Mouse (Mus musculus) small intestine, adult 2 months (tissue): ENCODE measurements around the gene Camta1. TPM values are rescaled to one million over a fixed set of nuclear protein-coding genes. Genes with fewer than 3 reads are reported as not detected.
A peak's percentile ranks its signal among the peaks of the same experiment; 100 is the strongest.

Source experiments
- H3K27ac ChIP-seq: fragments of 200-500 bp; 2 replicates; pipeline ENCODE4 v1.5.1; 2012; ENCODE audit warnings: low read depth, low read length, control low read depth, inconsistent platforms; ENCODE audit not compliant: insufficient read depth
- H3K27me3 ChIP-seq: fragments of 200-500 bp; 2 replicates; pipeline ENCODE4 v1.6.1; 2012; ENCODE audit warnings: mild to moderate bottlenecking, moderate library complexity, low read length, inconsistent platforms; ENCODE audit not compliant: control insufficient read depth, insufficient read depth
- H3K36me3 ChIP-seq: fragments of 200-500 bp; 2 replicates; pipeline ENCODE4 v1.6.1; 2012; ENCODE audit warnings: mild to moderate bottlenecking, low read length, control low read depth, inconsistent platforms; ENCODE audit not compliant: control insufficient read depth, insufficient read depth
- H3K4me1 ChIP-seq: fragments of 200-500 bp; 2 replicates; pipeline ENCODE4 v1.6.1; 2012; ENCODE audit warnings: low read length, inconsistent platforms, mixed read lengths; ENCODE audit not compliant: control insufficient read depth, insufficient read depth, insufficient read length
- H3K4me3 ChIP-seq: fragments of 200-500 bp; 2 replicates; pipeline ENCODE4 v1.5.1; 2012; ENCODE audit warnings: low read depth, mild to moderate bottlenecking, control low read depth, inconsistent platforms, low read length, moderate library complexity
- CTCF ChIP-seq: fragments of 200-500 bp; IDR thresholded peaks from 2 replicates; pipeline ENCODE4 v1.5.1; 2012; ENCODE audit warnings: low read depth, mild to moderate bottlenecking, control low read depth, inconsistent platforms, low read length, moderate library complexity, mixed read lengths; ENCODE audit not compliant: insufficient replicate concordance, insufficient read length; ENCODE audit errors: extremely low read depth
- POLR2A ChIP-seq: fragments of 200-500 bp; IDR thresholded peaks from 2 replicates; pipeline ENCODE4 v1.6.1; 2012; ENCODE audit warnings: low read depth, mild to moderate bottlenecking, control low read depth, inconsistent platforms, low read length, moderate library complexity
- WGBS: fragments of 180-500 bp; shearing (Covaris S2); methylation state at CpG from one replicate; pipeline ENCODE4 v1.1.7; 2018; 5-methylcytosine and 5-hydroxymethylcytosine counted together
- polyA plus RNA-seq: library from polyadenylated mRNA; depleted of rRNA; stranded (reverse); fragments of >200 nt; gene quantifications from 2 replicates; pipeline ENCODE4 v1.2.3, GENCODE M21; 2012

The Camta1 gene
- polyA plus RNA-seq, 1 experiment = 2.2 TPM

GRCm38 (mm10) chr4:151496581-151496980, 365.1 kb downstream of the Camta1 start:
- TF ChIP-seq CTCF = no peak
- no peak for TF ChIP-seq POLR2A
- Histone ChIP-seq H3K36me3 (no peaks in the 10 kb centered on the region), H3K27me3 (no peaks in the 10 kb centered on the region), H3K4me3 (no peak overlapping the region), H3K4me1 (no peaks in the 10 kb centered on the region), H3K27ac (no peak overlapping the region)
- WGBS = 80% methylated on average over 5 of the region's 5 CpGs

- whole genome bisulfite sequencing = 23% methylated on average over 11 of the region's 11 CpGs
- H3K4me1 ChIP-seq = no peaks in the 10 kb centered on the region
- H3K27ac ChIP-seq = no peak overlapping the region
- H3K4me3 ChIP-seq = no peak overlapping the region
- no peaks in the 10 kb centered on the region for H3K27me3 ChIP-seq
- no peak for TF ChIP-seq CTCF
- TF ChIP-seq POLR2A = no peak
- no peaks in the 10 kb centered on the region for H3K36me3 ChIP-seq
Observed at GRCm38 (mm10) chr4:151495276-151495882, 366.3 kb downstream of the Camta1 start.

- no peak overlapping the region for H3K27ac ChIP-seq
Observed at GRCm38 (mm10) chr4:151492786-151493185, 368.9 kb downstream of the Camta1 start.

GRCm38 (mm10) chr4:151483977-151484313, 377.7 kb downstream of the Camta1 start:
- Histone ChIP-seq H3K36me3 (no peaks in the 10 kb centered on the region), H3K4me3 (no peak overlapping the region), H3K27ac (no peak overlapping the region), H3K27me3 (no peaks in the 10 kb centered on the region), H3K4me1 (no peaks in the 10 kb centered on the region)
- 65% methylated on average over 8 of the region's 8 CpGs for WGBS
- TF ChIP-seq CTCF (no peak), POLR2A (no peak)

More at GRCm38 (mm10) chr4:151492786-151493185, 368.9 kb downstream of the Camta1 start:
- Histone ChIP-seq H3K4me3 (no peak overlapping the region), H3K27me3 (no peaks in the 10 kb centered on the region), H3K4me1 (no peaks in the 10 kb centered on the region), H3K36me3 (no peaks in the 10 kb centered on the region)
- 74% methylated on average over 10 of the region's 10 CpGs for WGBS
- TF ChIP-seq POLR2A (no peak), CTCF (no peak)

- no peaks in the 10 kb centered on the region for H3K36me3 ChIP-seq
- H3K27ac ChIP-seq = no peak overlapping the region
- H3K27me3 ChIP-seq = no peaks in the 10 kb centered on the region
- WGBS = 21% methylated on average over 21 of the region's 21 CpGs
- no peaks in the 10 kb centered on the region for H3K4me1 ChIP-seq
- TF ChIP-seq CTCF (peak; percentile 32; the same call in 1 of the 2 replicates), POLR2A (no peak)
- H3K4me3 ChIP-seq = no peak overlapping the region
Observed at GRCm38 (mm10) chr4:151483299-151483976, 378.2 kb downstream of the Camta1 start.

GRCm38 (mm10) chr4:151480928-151481327, 380.7 kb downstream of the Camta1 start:
- WGBS = 91% methylated on average over 3 of the region's 3 CpGs
- no peaks in the 10 kb centered on the region for H3K27me3 ChIP-seq

GRCm38 (mm10) chr4:151477950-151478349, 383.7 kb downstream of the Camta1 start:
- H3K27ac ChIP-seq = no peak overlapping the region
- no peaks in the 10 kb centered on the region for H3K27me3 ChIP-seq
- no peaks in the 10 kb centered on the region for H3K4me1 ChIP-seq
- no peak overlapping the region for H3K4me3 ChIP-seq
- H3K36me3 ChIP-seq = no peaks in the 10 kb centered on the region
- TF ChIP-seq POLR2A (no peak), CTCF (no peak)
- WGBS = 73% methylated on average over 6 of the region's 6 CpGs

More at GRCm38 (mm10) chr4:151480928-151481327, 380.7 kb downstream of the Camta1 start:
- TF ChIP-seq POLR2A (no peak), CTCF (no peak)
- no peaks in the 10 kb centered on the region for H3K4me1 ChIP-seq
- H3K27ac ChIP-seq = no peak overlapping the region
- no peak overlapping the region for H3K4me3 ChIP-seq
- no peaks in the 10 kb centered on the region for H3K36me3 ChIP-seq
